Mouse (Mus musculus): ENCODE results near the gene Reg3g. TPM values are rescaled to one million over a fixed set of nuclear protein-coding genes. Genes with fewer than 3 reads are reported as not detected.
"Not testable (repeated sequence)": the region's sequence is repeated elsewhere in the genome, so short reads cannot be mapped to it uniquely, and the experiment has no call there.

Gene Reg3g
- polyA plus RNA-seq, 1 experiment: 31.7 TPM

- DNase-seq: no peak
- 62% methylated on average over 3 of the region's 3 CpGs for WGBS
- TF ChIP-seq CTCF (IDR thresholded peaks at IDR 0.05; ENCODE audit: insufficient read depth, low read length): no peak
- H3K4me1 ChIP-seq (ENCODE audit: control insufficient read depth, insufficient read depth, low read length): no peaks in the 10 kb centered on the region
- H3K4me3 ChIP-seq (replicated peaks; ENCODE audit: extremely low read depth, low read depth, low read length): no peak overlapping the region
These were observed 8.4 kb downstream of the Reg3g start for GRCm38 (mm10) chr6:78460191-78460825.

- 83% methylated on average over 2 of the region's 2 CpGs for WGBS
- TF ChIP-seq CTCF (IDR thresholded peaks at IDR 0.05; ENCODE audit: insufficient read depth, low read length): no peak
- TF ChIP-seq POLR2A (IDR thresholded peaks at IDR 0.05; ENCODE audit: borderline replicate concordance, extremely low read depth, low read depth, low read length): no peak
- Histone ChIP-seq H3K4me1 (ENCODE audit: control insufficient read depth, insufficient read depth, low read length) (no peaks in the 10 kb centered on the region), H3K4me3 (replicated peaks; ENCODE audit: extremely low read depth, low read depth, low read length) (no peak overlapping the region)
- DNase-seq: no peak
These were observed 15.9 kb downstream of the Reg3g start for GRCm38 (mm10) chr6:78452804-78453203.

- Histone ChIP-seq H3K4me3 (replicated peaks; ENCODE audit: extremely low read depth, low read depth, low read length) (no peak overlapping the region), H3K4me1 (ENCODE audit: control insufficient read depth, insufficient read depth, low read length) (no peaks in the 10 kb centered on the region)
- DNase-seq: no peak
- no peak for TF ChIP-seq CTCF (IDR thresholded peaks at IDR 0.05; ENCODE audit: insufficient read depth, low read length)
- no peak for TF ChIP-seq POLR2A (IDR thresholded peaks at IDR 0.05; ENCODE audit: borderline replicate concordance, extremely low read depth, low read depth, low read length)
These were observed 20.3 kb downstream of the Reg3g start for GRCm38 (mm10) chr6:78448409-78448808.

GRCm38 (mm10) chr6:78447202-78447601, 21.5 kb downstream of the Reg3g start:
- H3K4me3 ChIP-seq (replicated peaks; ENCODE audit: extremely low read depth, low read depth, low read length): no peak overlapping the region
- H3K4me1 ChIP-seq (ENCODE audit: control insufficient read depth, insufficient read depth, low read length): no peaks in the 10 kb centered on the region
- WGBS: 46% methylated on average over 1 of the region's 1 CpGs
- no peak for DNase-seq
- no peak for TF ChIP-seq CTCF (IDR thresholded peaks at IDR 0.05; ENCODE audit: insufficient read depth, low read length)
- TF ChIP-seq POLR2A (IDR thresholded peaks at IDR 0.05; ENCODE audit: borderline replicate concordance, extremely low read depth, low read depth, low read length): no peak

- no peaks in the 10 kb centered on the region for H3K4me1 ChIP-seq (ENCODE audit: control insufficient read depth, insufficient read depth, low read length)
- no peak overlapping the region for H3K4me3 ChIP-seq (replicated peaks; ENCODE audit: extremely low read depth, low read depth, low read length)
- TF ChIP-seq POLR2A (IDR thresholded peaks at IDR 0.05; ENCODE audit: borderline replicate concordance, extremely low read depth, low read depth, low read length) (no peak), CTCF (IDR thresholded peaks at IDR 0.05; ENCODE audit: insufficient read depth, low read length) (no peak)
- 70% methylated on average over 3 of the region's 3 CpGs for WGBS
- DNase-seq: no peak
These were observed 43.2 kb downstream of the Reg3g start for GRCm38 (mm10) chr6:78425497-78425896.

- H3K4me3 ChIP-seq (replicated peaks; ENCODE audit: extremely low read depth, low read depth, low read length); DNase-seq; H3K4me1 ChIP-seq (ENCODE audit: control insufficient read depth, insufficient read depth, low read length): not testable (repeated sequence)
These were observed 46.3 kb downstream of the Reg3g start, which contains the start of gene Reg1 for GRCm38 (mm10) chr6:78422411-78422810. Gene Reg1 (plus strand): TSS chr6:78422711.

Other genes starting within 250 kb of the Reg3g start
- 0.32 TPM in 1 of 2 replicates, not detected in the other for gene Reg3b, start 98.2 kb downstream of the Reg3g start, polyA plus RNA-seq (2012; rRNA removed)
- not detected in 2 replicates for gene Reg3d, start 90.0 kb downstream of the Reg3g start, polyA plus RNA-seq (2012; rRNA removed)
- gene Reg3a, start 88.2 kb downstream of the Reg3g start, polyA plus RNA-seq (2012; rRNA removed): not detected in 2 replicates
- 0.57 TPM in 1 of 2 replicates, not detected in the other for gene Reg2, start 73.2 kb downstream of the Reg3g start, polyA plus RNA-seq (2012; rRNA removed)
- gene Reg1, start 46.2 kb downstream of the Reg3g start, polyA plus RNA-seq (2012; rRNA removed): 0.98 TPM in 1 of 2 replicates, not detected in the other